Mouse (Mus musculus) liver, embryonic 14.5 days (tissue): ENCODE results near the gene Cep126. TPM values are rescaled to one million over a fixed set of nuclear protein-coding genes. Genes with fewer than 3 reads are reported as not detected.

Experiments used
- ATAC-seq: fragments of 200-750 bp; cut with Nextera tagmentation; 2 replicates; pipeline ENCODE4 v1.8.0; 2017; ENCODE audit warnings: moderate number of reproducible peaks, mild to moderate bottlenecking, moderate library complexity; ENCODE audit not compliant: insufficient read depth
- DNase-seq, 3 experiments: peaks; one replicate each; pipeline ENCODE4 v3.0.0-alpha.2; 2012 to 2013; ENCODE audit warnings: low read depth in 3 of 3, low spot score in 3 of 3
- H3K27ac ChIP-seq: fragments of 300-500 bp; sonication (generic); 2 replicates; pipeline ENCODE4 v1.5.1; 2014; ENCODE audit warnings: moderate library complexity, mild to moderate bottlenecking, control low read depth, inconsistent platforms
- H3K27me3 ChIP-seq: fragments of 300-500 bp; sonication (generic); 2 replicates; pipeline ENCODE4 v1.6.1; 2014; ENCODE audit warnings: mild to moderate bottlenecking, low read length, moderate library complexity; ENCODE audit not compliant: control insufficient read depth, insufficient read depth
- H3K36me3 ChIP-seq: fragments of 300-500 bp; sonication (generic); replicated peaks from 2 replicates; pipeline ENCODE4 v1.6.1; 2014; ENCODE audit warnings: low read depth; ENCODE audit not compliant: control insufficient read depth, insufficient read depth
- H3K4me1 ChIP-seq, 2 experiments: fragments of 200-500 bp in 1 of 2; fragments of 300-500 bp in 1 of 2; sonication (generic) in 1 of 2; replicated peaks; 2 replicates each; pipeline ENCODE4 v1.6.1; 2012 to 2014; ENCODE audit warnings: antibody characterized with exemption in 1 of 2, inconsistent platforms in 1 of 2, low read length in 1 of 2; ENCODE audit not compliant: control insufficient read depth in 2 of 2, insufficient read depth in 2 of 2
- H3K4me2 ChIP-seq: fragments of 300-500 bp; sonication (generic); 2 replicates; pipeline ENCODE4 v1.6.1; 2014; ENCODE audit warnings: low read depth, mild to moderate bottlenecking, control low read depth, moderate library complexity
- H3K4me3 ChIP-seq, 2 experiments: fragments of 200-500 bp in 1 of 2; fragments of 300-500 bp in 1 of 2; sonication (generic) in 1 of 2; 2 replicates each; pipeline ENCODE4 v1.5.1; 2012 to 2014; ENCODE audit warnings: low read depth in 2 of 2, low read length in 2 of 2, mild to moderate bottlenecking in 2 of 2, control low read depth in 1 of 2, inconsistent platforms in 1 of 2, moderate library complexity in 1 of 2; ENCODE audit not compliant: insufficient read depth in 1 of 2
- H3K9ac ChIP-seq: fragments of 300-500 bp; sonication (generic); replicated peaks from 2 replicates; pipeline ENCODE4 v1.6.1; 2014; ENCODE audit warnings: mild to moderate bottlenecking, control low read depth, moderate library complexity
- H3K9me3 ChIP-seq: fragments of 300-500 bp; sonication (generic); 2 replicates; pipeline ENCODE4 v1.6.1; 2016; ENCODE audit warnings: low read length, mixed read lengths; ENCODE audit not compliant: control insufficient read depth
- CTCF ChIP-seq: IDR thresholded peaks from 2 replicates; pipeline ENCODE4 v1.5.1; 2016; ENCODE audit warnings: antibody characterized with exemption, low read depth, control low read depth
- EP300 ChIP-seq: IDR thresholded peaks from 2 replicates; pipeline ENCODE4 v1.6.1; 2016; ENCODE audit warnings: antibody characterized with exemption, low read depth
- WGBS: fragments of 180-500 bp; shearing (Covaris S2); extraction: QIAGEN DNeasy Blood & Tissue Kit; methylation state at CpG from one replicate; pipeline ENCODE4 v1.1.7; 2014; ENCODE audit not compliant: insufficient replicate concordance; 5-methylcytosine and 5-hydroxymethylcytosine counted together
- polyA plus RNA-seq, 2 experiments: library from polyadenylated mRNA; depleted of rRNA in 1 of 2; stranded (reverse) in 1 of 2; unstranded in 1 of 2; fragments of >200 nt; fragmentation: Nextera tagmentation in 1 of 2; extraction: Ambion mirVana in 1 of 2; gene quantifications; 2 replicates each; pipeline versions ENCODE4 v1.2.1 to v1.2.3; 2012 to 2014

Gene Cep126
- polyA plus RNA-seq, 2 experiments, result 0.19 to 0.27 TPM

- Histone ChIP-seq H3K9me3 (no peaks in the 10 kb centered on the region), H3K27me3 (no peaks in the 10 kb centered on the region), H3K4me3 (peak overlapping the region in 1 of 2 experiments; percentile 65; a peak in 2 of 4 replicates), H3K36me3 (no peaks in the 10 kb centered on the region), H3K9ac (no peak overlapping the region), H3K4me2 (peak overlapping the region; percentile 81), H3K27ac (no peak overlapping the region), H3K4me1 (peaks cover 0 to 14% of the 10 kb centered on the region in 2 experiments; a peak in 3 of 4 replicates)
- whole genome bisulfite sequencing, result 19% methylated on average over 5 of the region's 5 CpGs
- ATAC-seq, result peak; percentile 40
- TF ChIP-seq EP300 (no peak), CTCF (no peak)
- DNase-seq, result no peak
These were observed 91.1 kb downstream of the Cep126 start for GRCm38 (mm10) chr9:8043044-8043387.

- no peaks in the 10 kb centered on the region for H3K27me3 ChIP-seq
- under 1% methylated on average over 39 of the region's 39 CpGs for WGBS
- no peak within 1 kb of the TSS for H3K27ac ChIP-seq
- peak; percentile 76 to 82 (median 80) for DNase-seq
- peak within 1 kb of the TSS; percentile 81 for H3K4me2 ChIP-seq
- TF ChIP-seq EP300 (no peak), CTCF (no peak)
- H3K9me3 ChIP-seq, result no peaks in the 10 kb centered on the region
- peak; percentile 89 for ATAC-seq
- no peaks in the 10 kb centered on the region for H3K36me3 ChIP-seq
- H3K4me3 ChIP-seq, result peak within 1 kb of the TSS; percentile 65 to 73
- H3K9ac ChIP-seq, result peak within 1 kb of the TSS; percentile 51
- H3K4me1 ChIP-seq, result peaks cover 0 to 14% of the 10 kb centered on the region in 2 experiments; a peak in 3 of 4 replicates
These were observed 91.6 kb downstream of the Cep126 start, which contains the start of gene Cfap300 for GRCm38 (mm10) chr9:8042338-8043043. Cfap300 (minus strand) TSS chr9:8042823.

GRCm38 (mm10) chr9:8035546-8035945, 98.5 kb downstream of the Cep126 start:
- Histone ChIP-seq H3K4me1 (peaks cover 0 to 6% of the 10 kb centered on the region in 2 experiments; a peak in 2 of 4 replicates), H3K36me3 (no peaks in the 10 kb centered on the region), H3K9ac (no peak overlapping the region), H3K27me3 (no peaks in the 10 kb centered on the region), H3K9me3 (no peaks in the 10 kb centered on the region), H3K4me2 (no peak overlapping the region), H3K27ac (no peak overlapping the region), H3K4me3 (no peak overlapping the region)
- no peak for DNase-seq
- whole genome bisulfite sequencing, result 20% methylated on average over 7 of the region's 7 CpGs
- no peak for ATAC-seq
- TF ChIP-seq EP300 (no peak), CTCF (no peak)

DNA sequence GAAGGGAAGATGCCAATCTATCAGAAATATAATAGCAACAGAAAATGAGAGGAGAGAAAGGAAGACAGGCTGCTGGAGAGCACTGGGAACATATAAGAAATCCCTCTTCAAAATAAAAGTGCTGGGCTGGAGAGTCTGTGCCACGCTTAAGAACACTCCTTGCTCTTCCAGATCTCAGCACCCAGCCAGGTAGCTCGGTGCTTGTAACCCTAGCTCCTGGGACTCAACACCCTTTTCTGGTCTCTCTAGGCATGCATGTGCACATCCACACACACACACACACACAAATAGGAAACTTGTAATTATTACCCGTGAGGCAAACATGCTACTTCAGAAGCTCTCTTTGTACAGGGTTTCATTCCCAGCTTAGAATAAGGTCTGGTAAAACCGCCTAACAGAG, 99.0 kb downstream of the Cep126 start:
- Histone ChIP-seq H3K4me1 (peaks cover 0 to 6% of the 10 kb centered on the region in 2 experiments; a peak in 2 of 4 replicates), H3K9me3 (no peaks in the 10 kb centered on the region), H3K4me3 (no peak overlapping the region), H3K4me2 (no peak overlapping the region), H3K9ac (no peak overlapping the region), H3K36me3 (no peaks in the 10 kb centered on the region), H3K27me3 (no peaks in the 10 kb centered on the region), H3K27ac (no peak overlapping the region)
- ATAC-seq (no peak), DNase-seq (no peak)
- no peak for TF ChIP-seq CTCF
- TF ChIP-seq EP300, result no peak
- 41% methylated on average over 4 of the region's 4 CpGs for WGBS

- Histone ChIP-seq H3K36me3 (no peaks in the 10 kb centered on the region), H3K9ac (no peak overlapping the region), H3K4me1 (no peaks in the 10 kb centered on the region; a peak in 1 of 4 replicates), H3K4me2 (no peak overlapping the region), H3K4me3 (no peak overlapping the region), H3K27me3 (no peaks in the 10 kb centered on the region), H3K27ac (no peak overlapping the region), H3K9me3 (no peaks in the 10 kb centered on the region)
- DNase-seq, result no peak
- TF ChIP-seq CTCF (no peak), EP300 (no peak)
- ATAC-seq, result no peak
- 38% methylated on average over 1 of the region's 1 CpGs for WGBS
These were observed 100.0 kb downstream of the Cep126 start for GRCm38 (mm10) chr9:8034143-8034542.
